Comparison of ENCODE assay signal across 8 mouse cellular contexts in genomic region chr3:88717831-88718230, GRCm38 (mm10). TPM values are rescaled to one million over a fixed set of nuclear protein-coding genes. Genes with fewer than 3 reads are reported as not detected.
A peak's percentile ranks its signal among the peaks of the same experiment; 100 is the strongest.
DNase-seq lines count a peak whose midpoint lies in the region; ATAC-seq lines count a peak whose summit lies in the region.

No protein-coding gene starts in this region.

- 0 out of 2 replicates have a peak overlapping the region, but pooled peaks have one; percentile 56 for H3K9ac ChIP-seq in hindbrain, embryonic 13.5 days

- no peaks in the 10 kb centered on the region for H3K27me3 ChIP-seq in heart, embryonic 10.5 days (ENCODE audit: insufficient read depth, poor library complexity, severe bottlenecking)
- H3K27me3 ChIP-seq in hindbrain, embryonic 13.5 days: no peaks in the 10 kb centered on the region

- no peak for DNase-seq in heart, embryonic 10.5 days (ENCODE audit: low spot score)
- DNase-seq in heart, postnatal 25 days (ENCODE audit: low spot score): no peak
- DNase-seq in brain, adult 2 months (ENCODE audit: low read depth, low spot score): peak; percentile 29
- DNase-seq in T-cell, adult 2 months (ENCODE audit: low spot score): no peak
- DNase-seq in testis, postnatal 10 days (ENCODE audit: low spot score): no peak
- DNase-seq in thymus, postnatal 14 days: no peak

- peaks cover 45% of the 10 kb centered on the region for H3K36me3 ChIP-seq in heart, embryonic 10.5 days
- peaks cover 40% of the 10 kb centered on the region for H3K36me3 ChIP-seq in hindbrain, embryonic 13.5 days

- WGBS in heart, embryonic 10.5 days: 57% methylated on average over 1 of the region's 1 CpGs
- 72% methylated on average over 1 of the region's 1 CpGs for WGBS in hindbrain, embryonic 13.5 days

- intact Hi-C loops in heart, postnatal 25 days (cut with DNase I): loop anchor here (2.0 kb wide), 1 partner anchor 31 kb away; no protein-coding TSS in a partner anchor

- H3K4me3 ChIP-seq in heart, embryonic 10.5 days: peak overlapping the region; percentile 74
- H3K4me3 ChIP-seq in hindbrain, embryonic 13.5 days: peak overlapping the region; percentile 75

- peak overlapping the region; percentile 86 for H3K4me2 ChIP-seq in hindbrain, embryonic 13.5 days

- peaks cover 17% of the 10 kb centered on the region for H3K4me1 ChIP-seq in heart, embryonic 10.5 days
- peaks cover 24% of the 10 kb centered on the region for H3K4me1 ChIP-seq in hindbrain, embryonic 13.5 days (replicated peaks)

- H3K27ac ChIP-seq in heart, embryonic 10.5 days: no peak overlapping the region
- H3K27ac ChIP-seq in hindbrain, embryonic 13.5 days: no peak overlapping the region

- H3K9me3 ChIP-seq in heart, embryonic 10.5 days: no peaks in the 10 kb centered on the region
- H3K9me3 ChIP-seq in hindbrain, embryonic 13.5 days: no peaks in the 10 kb centered on the region

- no peak for ATAC-seq in hindbrain, embryonic 13.5 days (ENCODE audit: low FRiP score)
- ATAC-seq in megakaryocyte progenitor cell, adult 5-6 weeks (replicated peaks; ENCODE audit: poor library complexity): 0 out of 2 replicates have a peak, but pooled peaks have one; percentile 17

RNA-seq across cellular contexts. Expression of gene Rit1, which starts 1.2 kb away (rescaled TPM):
- 40.5 and 42.5 TPM in 2 replicates for polyA plus RNA-seq in heart, embryonic 10.5 days (2016; fragmentation: Nextera tagmentation; extraction: Ambion mirVana)
- 10 to 100 TPM; 71.7 to 76.2 TPM for total RNA-seq in heart, postnatal 25 days (2021)
- 57.9 and 59.0 TPM in 2 replicates for polyA plus RNA-seq in hindbrain, embryonic 13.5 days (2015; fragmentation: Nextera tagmentation; extraction: Ambion mirVana)
- 13.3 and 19.8 TPM in 2 replicates for total RNA-seq in megakaryocyte progenitor cell, adult 5-6 weeks (2015)
- total RNA-seq in megakaryocyte progenitor cell, adult 5-6 weeks (2017): 20.2 and 21.4 TPM in 2 replicates

RNA-seq across cellular contexts. Expression of gene Khdc4, which starts 32.2 kb away (rescaled TPM):
- 73.3 and 87.3 TPM in 2 replicates for polyA plus RNA-seq in heart, embryonic 10.5 days (2016; fragmentation: Nextera tagmentation; extraction: Ambion mirVana)
- total RNA-seq in heart, postnatal 25 days (2021): 10 to 100 TPM; 27.1 to 28.8 TPM
- polyA plus RNA-seq in hindbrain, embryonic 13.5 days (2015; fragmentation: Nextera tagmentation; extraction: Ambion mirVana): 97.7 and 99.4 TPM in 2 replicates
- total RNA-seq in megakaryocyte progenitor cell, adult 5-6 weeks (2015): 47.3 and 47.4 TPM in 2 replicates
- 38.1 and 48.1 TPM in 2 replicates for total RNA-seq in megakaryocyte progenitor cell, adult 5-6 weeks (2017)

RNA-seq across cellular contexts. Expression of gene Syt11, which starts 57.1 kb away (rescaled TPM):
- 11.8 and 15.8 TPM in 2 replicates for polyA plus RNA-seq in heart, embryonic 10.5 days (2016; fragmentation: Nextera tagmentation; extraction: Ambion mirVana)
- 1 to 10 TPM; 3.8 to 7.3 TPM for total RNA-seq in heart, postnatal 25 days (2021)
- polyA plus RNA-seq in hindbrain, embryonic 13.5 days (2015; fragmentation: Nextera tagmentation; extraction: Ambion mirVana): 212 and 215 TPM in 2 replicates
- total RNA-seq in megakaryocyte progenitor cell, adult 5-6 weeks (2015): 1.1 and 1.5 TPM in 2 replicates
- 0.54 and 1.0 TPM in 2 replicates for total RNA-seq in megakaryocyte progenitor cell, adult 5-6 weeks (2017)
